ENCODE assay signal across 10 mouse cellular contexts in genomic region chr13:45204856-45205255, GRCm38 (mm10).
A peak's percentile ranks its signal among the peaks of the same experiment; 100 is the strongest.
DNase-seq lines count a peak whose midpoint lies in the region.
"Had no signal": no experiment of that assay in that cellular context is flagged by ENCODE, and none has a peak within 500 bp of the region (broad histone marks: within the 10 kb centered on the region; RNA-seq: fewer than 3 reads in every experiment).

No protein-coding gene starts in this region.

- intact Hi-C loops in heart, postnatal 25 days (cut with DNase I): no loop called here

- DNase-seq in layer of hippocampus, adult 8-10 months (ENCODE audit: low spot score in 2 of 2): peak; percentile 14 to 17
- no peak for DNase-seq in layer of hippocampus, postnatal 10 days (ENCODE audit: low spot score in 2 of 2)
- peak; percentile 66 for DNase-seq in T-cell, adult 2 months (ENCODE audit: low spot score)
- DNase-seq in adrenal gland, adult 8-10 months: peak; percentile 73
- peak; percentile 20 to 47 for DNase-seq in lung, postnatal 4 days
- DNase-seq in ovary, postnatal 14 days (ENCODE audit: low spot score): no peak
- DNase-seq in heart, postnatal 25 days (ENCODE audit: low spot score): no peak
- DNase-seq: cerebellum, adult 9-10 months; gastrocnemius, postnatal 10 days; spleen, adult 18-20 months had no signal

Comparison
In these comparisons a context has a peak if more than half of its experiments do, and no peak if none do; other contexts are left out.
1. DNase-seq: peak in layer of hippocampus, adult 8-10 months (2 of 2), T-cell, adult 2 months (single experiment), adrenal gland, adult 8-10 months (single experiment) and lung, postnatal 4 days (2 of 2); none in layer of hippocampus, postnatal 10 days (0 of 2), ovary, postnatal 14 days (single experiment) and heart, postnatal 25 days (single experiment).